In genomic region chr5:53589172-53589960, GRCm38 (mm10) we compare ENCODE assay signal across 8 mouse cellular contexts.
A peak's percentile ranks its signal among the peaks of the same experiment; 100 is the strongest.
DNase-seq lines count a peak whose midpoint lies in the region; ATAC-seq lines count a peak whose summit lies in the region.

No protein-coding gene starts in this region.

- peak; percentile 98 for DNase-seq in adrenal gland, adult (ENCODE audit: inconsistent age in 2 of 2, low spot score in 1 of 2)
- peak; percentile 96 for DNase-seq in embryo, embryonic 10.5 days (ENCODE audit: low spot score)
- peak; percentile 97 for DNase-seq in gastrocnemius, postnatal 14 days
- DNase-seq in left cerebral cortex, postnatal 10 days (ENCODE audit: extremely low spot score in 1 of 2, low spot score in 2 of 2): peak; percentile 94 to 98
- peak; percentile 97 for DNase-seq in right cerebral cortex, postnatal 25 days
- DNase-seq in urinary bladder, postnatal 4 days (ENCODE audit: low spot score in 2 of 2): peak; percentile 96 to 97

- intact Hi-C loops in gastrocnemius, postnatal 14 days (cut with DNase I; ENCODE audit: low total_unique reads): no loop called here
- intact Hi-C loops in left cerebral cortex, postnatal 10 days (cut with DNase I): no loop called here

- ATAC-seq in inflammation-experienced regulatory T-cells, adult 6 months: peak; percentile 57
- peak; percentile 76 for ATAC-seq in megakaryocyte-erythroid progenitor cell, adult 5-6 weeks (replicated peaks; ENCODE audit: low FRiP score, low TSS enrichment, poor library complexity, severe bottlenecking)

Comparison
In these comparisons a context has a peak if more than half of its experiments do, and no peak if none do; other contexts are left out.
1. Peak in every context shown above with its lines: DNase-seq and ATAC-seq.